Mouse (Mus musculus) bone marrow, adult 2 months (tissue): ENCODE data around the gene Fnbp1.

ENCODE experiments used
- CTCF ChIP-seq: fragments of 200-500 bp; IDR thresholded peaks from 2 replicates; pipeline ENCODE4 v1.5.1; 2011; ENCODE audit warnings: low read length, control low read depth; ENCODE audit not compliant: control insufficient read depth, insufficient read depth
- POLR2A ChIP-seq: fragments of 200-500 bp; IDR thresholded peaks from 2 replicates; pipeline ENCODE4 v1.6.1; 2011; ENCODE audit warnings: low read depth, mild to moderate bottlenecking, control low read depth, low read length, borderline replicate concordance; ENCODE audit not compliant: control insufficient read depth

GRCm38 (mm10) chr2:31143768-31144695 is 2.2 kb upstream of the Fnbp1 start:
- TF ChIP-seq CTCF = no peak
- TF ChIP-seq POLR2A = no peak
